Mouse (Mus musculus) erythroblast, adult 5-6 weeks (primary cell): ENCODE data around the gene Cd79b. TPM values are rescaled to one million over a fixed set of nuclear protein-coding genes. Genes with fewer than 3 reads are reported as not detected.

Source experiments
- ATAC-seq: replicated peaks from 2 replicates; pipeline ENCODE4 v1.8.0; 2016; ENCODE audit warnings: moderate number of reproducible peaks, mild to moderate bottlenecking, moderate TSS enrichment, inconsistent platforms; ENCODE audit not compliant: poor library complexity, low FRiP score, severe bottlenecking
- total RNA-seq, 2 experiments: library from RNA; stranded (forward) in 1 of 2; stranded (reverse) in 1 of 2; fragments of 150-400 nt in 1 of 2; fragments of 200-764, 138-1000 nt in 1 of 2; gene quantifications; 2 replicates each; pipeline versions ENCODE4 v1.2.3 to v1.2.4; 2015 to 2017; ENCODE audit warnings: low replicate concordance in 2 of 2

The Cd79b gene
- total RNA-seq, 2 experiments from 2014 or later, result 7.2 to 16.1 TPM

- peak; percentile 54 for ATAC-seq
These were observed 38.1 kb downstream of the Cd79b start, which contains the start of gene Tcam1 for GRCm38 (mm10) chr11:106276454-106276853. Gene Tcam1 (plus strand): TSS chr11:106276672.

GRCm38 (mm10) chr11:106274971-106275411, 39.6 kb downstream of the Cd79b start:
- no peak for ATAC-seq

- no peak for ATAC-seq
These were observed 40.2 kb downstream of the Cd79b start for GRCm38 (mm10) chr11:106274374-106274773.

DNA sequence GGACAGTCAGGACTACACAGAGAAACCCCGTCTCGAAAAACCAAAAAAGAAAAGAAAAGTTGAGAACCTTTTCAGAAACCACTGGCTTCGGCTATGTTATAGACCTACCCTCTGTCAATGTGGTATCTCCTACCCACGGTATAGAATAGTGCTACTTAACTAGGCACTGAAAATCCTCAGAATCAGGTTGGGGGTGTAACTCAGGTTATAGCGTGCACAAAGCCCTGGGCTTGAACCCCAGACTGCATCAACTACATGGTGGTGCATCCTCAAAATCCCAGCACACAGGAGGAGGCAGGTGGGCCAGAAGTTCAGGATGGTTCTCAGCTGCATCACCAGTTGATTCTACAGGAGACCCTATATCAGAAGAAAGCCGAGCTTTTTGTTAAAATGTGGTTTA, 40.8 kb downstream of the Cd79b start:
- ATAC-seq, result no peak

- no peak for ATAC-seq
These were observed 41.3 kb downstream of the Cd79b start for GRCm38 (mm10) chr11:106273311-106273684.

DNA sequence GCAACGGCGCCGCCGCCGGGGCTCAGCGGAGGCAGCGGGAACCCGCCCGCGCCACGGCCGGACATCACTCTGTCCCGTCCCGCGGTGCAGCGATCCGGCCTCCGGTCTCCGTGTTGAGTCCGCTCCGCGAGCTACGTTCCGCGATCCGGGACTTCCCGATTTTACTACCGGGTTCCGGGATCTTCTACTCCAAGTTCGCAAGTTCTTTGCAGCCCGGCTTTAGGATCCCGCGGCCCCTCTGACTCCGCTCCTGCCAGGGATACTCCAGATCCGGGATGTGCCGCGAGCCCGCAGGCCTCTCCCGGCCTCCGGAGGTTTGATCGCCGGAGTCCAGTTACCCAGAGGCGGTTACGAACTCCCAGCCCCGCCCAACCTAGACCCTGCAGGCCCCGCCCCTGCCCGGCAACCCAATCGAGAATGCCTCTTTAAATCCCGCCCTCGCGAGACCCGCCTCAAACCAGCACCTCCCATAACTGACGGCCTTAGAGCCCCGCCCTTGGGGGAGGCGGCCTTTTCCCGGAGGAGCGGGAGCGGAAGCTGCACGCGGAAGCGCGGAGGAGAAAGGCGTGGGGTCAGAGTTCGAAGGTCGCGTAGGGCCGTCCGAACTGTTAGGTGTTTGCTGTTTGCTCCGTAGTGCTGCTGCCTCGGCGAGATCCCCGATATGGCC, 41.8 kb downstream of the Cd79b start, which contains the start of gene Smarcd2:
Gene Smarcd2, minus strand, starts transcription at position 329 of the 667 bp plus-strand sequence.
- ATAC-seq, result peak; percentile 88

- ATAC-seq, result peak; percentile 35; the same call in 1 of the 2 replicates
These were observed 42.5 kb downstream of the Cd79b start for GRCm38 (mm10) chr11:106271794-106272643.

DNA sequence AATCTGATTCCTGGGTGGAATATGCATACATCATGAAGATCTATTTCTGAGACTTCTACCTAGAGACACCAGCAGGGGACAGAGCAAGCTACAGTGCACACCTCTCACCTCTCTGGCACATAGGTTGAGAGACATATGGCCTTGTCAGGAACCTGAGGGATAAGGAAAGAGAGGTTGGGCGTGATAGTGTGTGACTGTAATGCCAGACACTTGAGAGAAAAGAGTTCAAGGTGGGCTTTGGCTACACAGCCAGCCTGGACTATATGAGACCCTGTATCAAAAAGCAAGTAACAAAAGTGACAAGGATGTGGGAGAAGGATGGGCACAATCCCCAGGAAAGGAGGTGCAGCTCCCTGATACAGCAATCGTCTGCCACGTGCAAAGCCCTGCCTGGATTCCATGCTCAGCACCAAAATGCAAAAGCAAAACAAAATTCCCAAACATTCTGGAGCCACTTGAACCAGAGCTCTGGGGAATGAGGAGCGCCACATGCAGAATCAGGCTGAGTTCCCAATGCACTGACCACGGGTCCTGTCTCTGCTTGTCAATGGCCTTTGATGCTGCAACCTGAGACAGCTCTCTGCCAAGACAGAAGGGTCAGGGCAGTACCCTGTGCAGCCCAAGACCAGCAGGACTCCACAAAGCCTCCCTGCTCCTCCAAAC, 43.3 kb downstream of the Cd79b start:
- no peak for ATAC-seq

GRCm38 (mm10) chr11:106269060-106269431, 45.5 kb downstream of the Cd79b start:
- no peak for ATAC-seq

- ATAC-seq, result no peak
These were observed 46.1 kb downstream of the Cd79b start for GRCm38 (mm10) chr11:106268326-106269059.

DNA sequence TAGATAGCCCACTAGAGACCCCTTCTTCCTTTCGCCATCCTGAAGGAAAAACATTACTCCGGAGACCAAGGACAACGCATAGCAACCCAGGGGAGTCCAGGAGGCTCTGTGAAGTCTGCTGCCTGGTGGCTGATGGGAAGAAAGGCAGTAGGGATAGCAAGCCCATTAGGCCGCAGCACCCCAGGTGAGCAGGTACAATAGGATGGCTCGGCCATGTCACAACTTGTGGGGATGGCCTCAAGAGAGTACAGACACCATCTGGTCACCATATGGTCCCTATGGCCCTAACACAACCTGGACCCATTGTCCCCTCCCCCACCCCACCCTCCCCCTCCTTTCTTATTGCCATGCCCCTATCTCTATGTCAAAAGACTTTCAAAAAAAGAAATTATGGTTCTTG, 46.7 kb downstream of the Cd79b start:
- ATAC-seq, result no peak

DNA sequence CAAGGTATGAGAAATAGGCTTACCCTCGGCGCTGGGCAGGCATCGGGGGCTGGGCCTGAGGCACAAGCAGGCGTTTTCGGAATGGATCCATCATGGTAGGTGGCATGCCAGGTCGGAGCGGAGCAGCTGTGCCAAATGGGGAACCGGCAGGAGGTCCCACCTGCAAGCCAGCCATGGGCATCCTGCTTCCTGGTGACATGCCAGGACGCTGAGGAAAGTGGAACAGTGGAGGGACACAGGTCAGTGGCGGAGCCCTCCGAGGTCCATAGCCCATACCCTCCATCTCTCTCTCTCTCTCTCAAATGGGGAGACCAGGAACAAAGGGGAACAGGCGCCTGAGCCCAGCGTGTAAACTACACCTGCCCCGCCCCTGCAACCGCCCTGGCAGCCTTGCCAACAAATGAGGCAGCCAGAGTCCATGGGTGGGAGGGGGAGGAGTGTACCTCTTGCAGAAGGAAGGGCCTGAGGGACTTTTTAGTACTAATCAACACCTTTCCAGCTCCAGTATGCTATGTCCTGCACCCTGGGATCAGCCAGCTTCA, 47.2 kb downstream of the Cd79b start:
- no peak for ATAC-seq

GRCm38 (mm10) chr11:106266431-106266830, 48.1 kb downstream of the Cd79b start:
- ATAC-seq, result no peak

GRCm38 (mm10) chr11:106265570-106265969, 49.0 kb downstream of the Cd79b start:
- no peak for ATAC-seq

GRCm38 (mm10) chr11:106264988-106265387, 49.6 kb downstream of the Cd79b start:
- no peak for ATAC-seq

- no peak for ATAC-seq
These were observed 50.6 kb downstream of the Cd79b start for GRCm38 (mm10) chr11:106263963-106264362.
